Mouse (Mus musculus) hindbrain, embryonic 10.5 days (tissue): Measurements from ENCODE around the gene Ms4a10. TPM values are rescaled to one million over a fixed set of nuclear protein-coding genes. Genes with fewer than 3 reads are reported as not detected.
A peak's percentile ranks its signal among the peaks of the same experiment; 100 is the strongest.

Source experiments
- DNase-seq: peaks from one replicate; pipeline ENCODE4 v3.0.0-alpha.2; 2017; ENCODE audit warnings: low spot score
- H3K27ac ChIP-seq: fragments of 300-500 bp; sonication (generic); 2 replicates; pipeline ENCODE4 v1.5.1; 2016; ENCODE audit warnings: mild to moderate bottlenecking, moderate library complexity
- H3K27me3 ChIP-seq: fragments of 300-500 bp; sonication (generic); 2 replicates; pipeline ENCODE4 v1.6.1; 2016; ENCODE audit warnings: mild to moderate bottlenecking; ENCODE audit not compliant: poor library complexity, insufficient read depth, severe bottlenecking
- H3K36me3 ChIP-seq: fragments of 300-500 bp; sonication (generic); 2 replicates; pipeline ENCODE4 v1.6.1; 2016; ENCODE audit warnings: mild to moderate bottlenecking, moderate library complexity
- H3K4me1 ChIP-seq: fragments of 300-500 bp; sonication (generic); replicated peaks from 2 replicates; pipeline ENCODE4 v1.6.1; 2016; ENCODE audit warnings: mild to moderate bottlenecking
- H3K4me3 ChIP-seq: fragments of 300-500 bp; sonication (generic); 2 replicates; pipeline ENCODE4 v1.5.1; 2016; ENCODE audit warnings: mild to moderate bottlenecking, moderate library complexity
- H3K9me3 ChIP-seq: fragments of 300-500 bp; sonication (generic); 2 replicates; pipeline ENCODE4 v1.6.1; 2016; ENCODE audit warnings: mild to moderate bottlenecking, moderate library complexity
- WGBS: fragments of 180-500 bp; shearing (Covaris S2); methylation state at CpG from one replicate; pipeline ENCODE4 v1.1.7; 2016; 5-methylcytosine and 5-hydroxymethylcytosine counted together
- polyA plus RNA-seq: library from polyadenylated mRNA; unstranded; fragments of >200 nt; fragmentation: Nextera tagmentation; extraction: Ambion mirVana; gene quantifications from 2 replicates; pipeline ENCODE4 v1.2.1, GENCODE M21; 2016

Gene Ms4a10
- polyA plus RNA-seq, 1 experiment from 2014 or later = not detected

- DNase-seq = no peak
- Histone ChIP-seq H3K27ac (no peak overlapping the region), H3K9me3 (no peaks in the 10 kb centered on the region), H3K27me3 (peaks cover 3% of the 10 kb centered on the region; the same call in 1 of the 2 replicates), H3K36me3 (no peaks in the 10 kb centered on the region), H3K4me3 (no peak overlapping the region), H3K4me1 (peaks cover 6% of the 10 kb centered on the region)
- WGBS = 45% methylated on average over 5 of the region's 5 CpGs
These were observed 39.4 kb downstream of the Ms4a10 start for GRCm38 (mm10) chr19:10935029-10935428.

- Histone ChIP-seq H3K4me3 (no peak overlapping the region), H3K4me1 (peaks cover 19% of the 10 kb centered on the region), H3K9me3 (no peaks in the 10 kb centered on the region), H3K27ac (no peak overlapping the region), H3K27me3 (no peaks in the 10 kb centered on the region), H3K36me3 (no peaks in the 10 kb centered on the region)
- no peak for DNase-seq
- WGBS = 91% methylated on average over 2 of the region's 2 CpGs
These were observed 43.8 kb downstream of the Ms4a10 start for GRCm38 (mm10) chr19:10930641-10931040.

- H3K4me3 ChIP-seq = no peak overlapping the region
- peaks cover 17% of the 10 kb centered on the region for H3K4me1 ChIP-seq
- H3K27ac ChIP-seq = peak overlapping the region; percentile 83
- no peaks in the 10 kb centered on the region for H3K27me3 ChIP-seq
- no peaks in the 10 kb centered on the region for H3K36me3 ChIP-seq
- H3K9me3 ChIP-seq = no peaks in the 10 kb centered on the region
- DNase-seq = no peak
- 39% methylated on average over 4 of the region's 4 CpGs for WGBS
These were observed 47.8 kb downstream of the Ms4a10 start for GRCm38 (mm10) chr19:10926666-10927065.

DNA sequence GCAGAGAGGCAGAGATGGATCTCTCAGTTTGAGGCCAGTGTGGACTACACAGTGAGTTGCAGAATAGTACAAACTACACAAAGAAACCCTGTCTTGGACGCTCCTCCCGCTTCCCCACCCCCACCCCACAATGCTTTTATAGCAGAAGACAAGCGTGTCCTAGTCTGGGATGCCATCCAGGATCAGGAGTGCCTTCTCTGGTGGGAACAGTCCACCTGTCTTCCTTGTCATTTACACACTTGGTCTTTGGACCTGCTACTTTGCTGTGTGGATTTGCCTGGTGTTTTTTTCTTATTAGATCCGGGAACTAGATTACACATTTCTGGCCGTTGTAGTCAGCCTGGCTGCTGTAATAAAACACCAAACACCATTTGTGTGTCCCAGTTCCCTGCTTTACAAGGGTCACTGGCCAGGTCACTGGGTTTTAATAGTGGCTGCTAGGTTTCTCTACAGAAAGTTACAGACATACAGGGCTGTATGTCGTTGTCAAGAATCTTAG is 48.3 kb downstream of the Ms4a10 start:
- no peaks in the 10 kb centered on the region for H3K36me3 ChIP-seq
- peak; percentile 36 for DNase-seq
- 25% methylated on average over 6 of the region's 6 CpGs for WGBS
- no peaks in the 10 kb centered on the region for H3K9me3 ChIP-seq
- no peaks in the 10 kb centered on the region for H3K27me3 ChIP-seq
- peaks cover 17% of the 10 kb centered on the region for H3K4me1 ChIP-seq
- H3K27ac ChIP-seq = peak overlapping the region; percentile 83
- H3K4me3 ChIP-seq = no peak overlapping the region

DNA sequence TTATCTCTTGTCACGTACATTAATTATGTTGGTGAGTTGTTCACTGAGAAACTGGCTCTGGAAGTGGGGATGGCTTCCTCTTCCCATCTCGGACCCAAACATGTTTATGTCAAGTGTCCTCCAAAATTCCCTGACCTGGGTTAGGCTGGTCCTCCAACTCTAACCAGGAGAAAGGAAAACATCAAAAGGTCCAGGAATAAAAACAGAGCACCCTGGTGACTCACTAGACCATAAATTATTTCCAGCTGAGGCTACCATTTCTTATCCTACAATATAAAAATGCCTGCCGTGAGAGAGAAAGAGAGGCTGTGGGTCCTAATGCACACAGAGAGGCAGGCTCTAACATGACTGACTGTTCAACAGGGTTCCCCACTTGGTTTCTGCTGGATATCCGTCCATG is 50.2 kb downstream of the Ms4a10 start:
- DNase-seq = no peak
- no peaks in the 10 kb centered on the region for H3K36me3 ChIP-seq
- WGBS = 65% methylated on average over 4 of the region's 4 CpGs
- H3K27ac ChIP-seq = no peak overlapping the region
- H3K27me3 ChIP-seq = no peaks in the 10 kb centered on the region
- H3K9me3 ChIP-seq = no peaks in the 10 kb centered on the region
- H3K4me1 ChIP-seq = peaks cover 17% of the 10 kb centered on the region
- no peak overlapping the region for H3K4me3 ChIP-seq

- WGBS = 79% methylated on average over 3 of the region's 3 CpGs
- Histone ChIP-seq H3K9me3 (no peaks in the 10 kb centered on the region), H3K27me3 (no peaks in the 10 kb centered on the region), H3K36me3 (no peaks in the 10 kb centered on the region), H3K4me3 (no peak overlapping the region), H3K4me1 (peaks cover 6% of the 10 kb centered on the region), H3K27ac (no peak overlapping the region)
- no peak for DNase-seq
These were observed 53.4 kb downstream of the Ms4a10 start for GRCm38 (mm10) chr19:10921058-10921457.

- WGBS = 73% methylated on average over 2 of the region's 2 CpGs
- DNase-seq = no peak
- Histone ChIP-seq H3K36me3 (no peaks in the 10 kb centered on the region), H3K4me1 (peaks cover under 1% of the 10 kb centered on the region; the same call in 1 of the 2 replicates), H3K4me3 (no peak within 1 kb of the TSS), H3K9me3 (no peaks in the 10 kb centered on the region), H3K27ac (no peak within 1 kb of the TSS), H3K27me3 (no peaks in the 10 kb centered on the region)
These were observed 53.9 kb downstream of the Ms4a10 start, which contains the start of gene Zp1 for GRCm38 (mm10) chr19:10920532-10920931. Zp1 (minus strand) TSS chr19:10920632.

DNA sequence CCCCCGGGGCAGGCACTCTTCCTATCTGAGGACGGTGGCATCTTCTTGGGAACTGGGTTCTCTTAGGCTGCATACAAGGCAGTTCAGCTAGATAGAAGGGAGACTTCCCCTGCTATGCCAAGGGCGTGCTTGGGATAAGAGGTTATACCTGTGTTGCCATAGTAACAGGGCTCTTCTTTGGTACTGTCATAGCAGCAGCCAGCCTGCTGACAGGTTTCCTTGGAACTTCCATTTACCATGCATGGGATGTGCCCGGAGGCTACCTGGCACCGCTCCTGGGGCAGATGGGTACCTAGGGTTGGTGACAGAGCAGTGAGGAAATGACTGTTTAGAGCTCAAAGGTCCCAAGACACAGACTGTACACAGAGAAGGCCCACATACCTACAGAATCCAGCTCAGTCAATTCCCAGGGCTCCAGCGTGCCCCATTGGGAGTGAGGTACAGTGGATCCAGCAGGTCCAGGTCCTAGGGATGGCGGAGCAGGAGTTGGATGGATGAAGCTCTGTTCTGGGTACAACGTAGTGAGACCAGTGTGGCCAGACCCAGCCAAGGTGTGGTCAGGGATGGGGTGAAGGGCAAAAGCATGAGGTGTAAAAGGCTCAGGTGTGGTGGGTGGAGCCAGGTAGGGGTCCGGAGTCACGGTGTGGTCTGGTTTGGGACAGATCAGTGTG is 56.0 kb downstream of the Ms4a10 start:
- H3K4me1 ChIP-seq = no peaks in the 10 kb centered on the region
- no peak overlapping the region for H3K4me3 ChIP-seq
- no peaks in the 10 kb centered on the region for H3K27me3 ChIP-seq
- no peaks in the 10 kb centered on the region for H3K36me3 ChIP-seq
- H3K9me3 ChIP-seq = no peaks in the 10 kb centered on the region
- WGBS = 89% methylated on average over 10 of the region's 10 CpGs
- no peak overlapping the region for H3K27ac ChIP-seq
- DNase-seq = no peak

- H3K27ac ChIP-seq = no peak overlapping the region
These were observed 58.0 kb downstream of the Ms4a10 start for GRCm38 (mm10) chr19:10916506-10916905.

DNA sequence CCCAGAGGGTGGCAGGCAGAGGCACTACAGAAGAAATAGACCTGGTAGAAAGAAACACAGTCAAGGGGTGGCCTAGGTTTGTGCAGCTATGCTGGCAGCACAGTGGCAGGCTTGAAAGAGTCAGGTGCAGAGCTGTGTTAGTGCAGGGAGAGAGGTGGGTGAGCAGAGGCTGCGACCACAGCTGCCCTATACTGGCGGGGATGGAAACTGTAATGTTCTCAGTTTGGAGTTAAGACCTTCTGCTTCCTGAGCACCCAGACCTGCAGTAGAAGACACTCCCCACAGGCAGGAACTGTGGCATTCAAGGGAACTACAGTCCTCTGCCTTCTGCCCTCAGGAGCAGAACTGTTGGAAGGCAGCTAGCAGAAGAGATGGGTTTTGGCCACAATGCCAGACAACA is 59.6 kb downstream of the Ms4a10 start:
- no peaks in the 10 kb centered on the region for H3K27me3 ChIP-seq
- no peaks in the 10 kb centered on the region for H3K4me1 ChIP-seq
- no peak overlapping the region for H3K4me3 ChIP-seq
- no peaks in the 10 kb centered on the region for H3K36me3 ChIP-seq
- 84% methylated on average over 2 of the region's 2 CpGs for WGBS
- H3K9me3 ChIP-seq = no peaks in the 10 kb centered on the region
- DNase-seq = no peak
- no peak overlapping the region for H3K27ac ChIP-seq

More at GRCm38 (mm10) chr19:10916506-10916905, 58.0 kb downstream of the Ms4a10 start:
- no peaks in the 10 kb centered on the region for H3K27me3 ChIP-seq
- no peaks in the 10 kb centered on the region for H3K4me1 ChIP-seq
- no peaks in the 10 kb centered on the region for H3K9me3 ChIP-seq
- H3K36me3 ChIP-seq = no peaks in the 10 kb centered on the region
- no peak overlapping the region for H3K4me3 ChIP-seq
- no peak for DNase-seq
- WGBS = 67% methylated on average over 5 of the region's 5 CpGs

DNA sequence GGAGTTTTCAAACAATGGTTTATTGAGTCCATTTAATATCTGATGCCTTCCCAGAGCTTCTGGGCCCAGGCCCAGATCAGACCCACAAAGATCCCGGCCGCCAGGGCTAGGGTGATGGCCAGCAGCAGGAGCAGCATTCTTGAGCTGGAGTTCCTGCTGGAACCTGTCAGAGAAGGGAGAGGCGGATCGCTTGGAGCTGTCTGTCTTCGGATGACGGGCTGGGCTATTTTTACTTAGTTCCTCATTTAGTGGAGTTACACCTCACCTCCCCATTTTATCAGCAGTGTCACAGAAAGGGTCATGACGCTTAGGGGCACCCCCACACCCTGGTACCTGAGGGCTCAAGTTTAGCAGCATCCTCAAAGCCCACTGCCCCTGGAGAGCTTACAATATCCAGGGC is 60.2 kb downstream of the Ms4a10 start:
- Histone ChIP-seq H3K4me3 (no peak overlapping the region), H3K4me1 (no peaks in the 10 kb centered on the region), H3K27ac (no peak overlapping the region), H3K9me3 (no peaks in the 10 kb centered on the region), H3K27me3 (no peaks in the 10 kb centered on the region), H3K36me3 (no peaks in the 10 kb centered on the region)
- DNase-seq = no peak
- WGBS = 80% methylated on average over 7 of the region's 7 CpGs
